Mouse (Mus musculus) small intestine, adult 10 weeks (tissue): ENCODE measurements around the gene Otop1. TPM values are rescaled to one million over a fixed set of nuclear protein-coding genes. Genes with fewer than 3 reads are reported as not detected.

Source experiments
- polyA plus RNA-seq: library from polyadenylated mRNA; stranded (reverse); fragments of 350-450 nt; fragmentation: Illumina TruSeq; extraction: RNeasy Lipid Tissue Mini Kit (QIAGEN cat#74804); gene quantifications from one replicate; pipeline ENCODE4 v1.2.3, GENCODE M21; 2014; ENCODE audit warnings: low replicate concordance

The Otop1 gene
- not detected for polyA plus RNA-seq

GRCm38 (mm10) chr5:38275771-38276170, at the start of gene Otop1:
Otop1 (plus strand) TSS chr5:38275972.

GRCm38 (mm10) chr5:38260107-38260682, 15.6 kb upstream of the Otop1 start, which contains the start of gene Tmem128:
Tmem128 (plus strand) TSS chr5:38260185.

DNA sequence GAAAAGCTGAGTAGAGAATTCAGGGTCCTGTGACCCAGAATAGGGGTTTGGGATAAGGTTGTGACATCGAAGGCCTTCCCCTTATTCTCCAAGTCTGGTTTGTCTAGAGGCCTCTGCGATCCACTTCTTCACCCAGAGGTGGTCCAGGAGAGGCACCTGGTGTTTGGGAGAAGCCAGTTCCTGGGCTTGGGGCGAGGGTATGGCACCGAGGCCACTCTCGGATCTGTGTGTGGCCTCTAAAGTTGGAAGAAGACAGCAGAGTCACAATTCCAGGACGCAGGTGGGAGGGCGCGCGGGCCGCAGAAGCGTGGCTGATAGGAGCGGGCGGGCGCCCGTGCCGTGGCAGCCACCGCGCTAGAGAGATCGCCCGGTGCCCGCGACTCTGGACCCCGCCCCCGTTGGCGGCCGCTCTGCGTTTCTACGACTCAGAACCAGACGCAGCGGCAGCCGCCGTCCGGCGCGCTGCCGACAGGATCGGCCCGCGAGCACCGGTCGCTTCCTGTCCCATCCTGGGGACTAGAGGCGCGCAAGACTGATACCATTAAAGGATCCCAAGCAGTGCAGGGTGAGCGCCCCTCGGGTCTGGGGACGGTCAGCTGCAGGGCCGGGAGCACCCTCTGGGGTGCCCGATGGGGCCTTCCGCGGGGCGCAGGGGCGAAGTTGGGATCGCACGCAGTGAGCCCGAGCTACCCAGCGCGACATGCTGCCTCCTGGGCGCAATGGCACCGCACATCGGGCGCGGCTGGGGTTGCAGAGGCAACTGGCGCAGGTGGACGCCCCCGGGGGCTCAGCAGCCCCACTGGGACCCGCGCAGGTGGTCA, 43.4 kb downstream of the Otop1 start, which contains the start of gene Drd5:
Drd5 (plus strand) TSS at position 402 of the 821 bp plus-strand sequence.

Other genes starting within 250 kb of the Otop1 start
- gene Stx18, start 237.2 kb upstream of the Otop1 start, polyA plus RNA-seq, result 27.3 TPM
- 1.2 TPM for gene Nsg1, start 116.1 kb upstream of the Otop1 start, polyA plus RNA-seq
- gene Zbtb49, start 55.5 kb upstream of the Otop1 start, polyA plus RNA-seq, result 1.4 TPM
- gene Lyar, start 55.5 kb upstream of the Otop1 start, polyA plus RNA-seq, result 33.8 TPM
- 56.5 TPM for gene Tmem128, start 15.8 kb upstream of the Otop1 start, polyA plus RNA-seq
- gene Drd5, start 43.4 kb downstream of the Otop1 start, polyA plus RNA-seq, result not detected
- 27.2 TPM for gene Slc2a9, start 227.2 kb downstream of the Otop1 start, polyA plus RNA-seq